Mouse (Mus musculus) ZHBTc4 (cell line): ENCODE measurements around the gene Sf3b1.
"Not testable (repeated sequence)": the region's sequence is repeated elsewhere in the genome, so short reads cannot be mapped to it uniquely, and the experiment has no call there.

ENCODE experiments used
- DNase-seq: peaks from one replicate; pipeline ENCODE4 v3.0.0-alpha.2; 2011; ENCODE audit warnings: low read depth, low spot score

Gene Sf3b1

DNA sequence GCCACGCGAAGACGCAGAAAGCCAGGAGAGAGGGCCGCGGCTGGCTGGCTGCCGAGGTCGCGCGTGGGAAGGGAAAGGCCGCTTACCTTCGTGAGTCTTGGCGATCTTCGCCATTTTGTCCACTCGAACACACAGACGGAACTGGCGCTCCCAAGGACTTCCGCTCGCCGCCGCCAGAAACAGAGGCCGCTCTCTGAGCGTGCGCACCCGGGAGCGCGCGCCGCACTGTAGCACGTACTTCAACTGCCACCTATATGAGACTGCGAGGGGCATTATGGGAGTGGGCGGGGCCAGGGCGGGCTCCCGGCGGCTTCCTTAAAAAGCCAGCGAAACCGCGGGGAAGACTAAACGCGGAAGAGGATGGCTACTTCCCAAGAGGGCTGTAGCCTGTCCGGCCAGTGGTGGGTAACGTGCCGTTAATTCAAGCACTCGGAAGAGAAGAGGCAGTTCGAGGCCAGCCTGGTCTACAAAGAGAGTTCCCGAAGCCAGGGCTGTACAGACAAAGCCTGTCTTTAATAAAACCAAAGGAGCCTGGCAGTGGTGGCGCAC lies at the start of gene Sf3b1:
Gene Sf3b1 (minus strand): TSS at position 229 of the 549 bp plus-strand sequence.
- DNase-seq, result peak; percentile 99

GRCm38 (mm10) chr1:55076395-55076743 lies 49.1 kb upstream of the Sf3b1 start:
- DNase-seq, result no peak

GRCm38 (mm10) chr1:55075652-55076394 lies 48.5 kb upstream of the Sf3b1 start:
- DNase-seq, result no peak

- DNase-seq, result peak; percentile 68
Measured at GRCm38 (mm10) chr1:55074757-55075156, 47.5 kb upstream of the Sf3b1 start.

DNA sequence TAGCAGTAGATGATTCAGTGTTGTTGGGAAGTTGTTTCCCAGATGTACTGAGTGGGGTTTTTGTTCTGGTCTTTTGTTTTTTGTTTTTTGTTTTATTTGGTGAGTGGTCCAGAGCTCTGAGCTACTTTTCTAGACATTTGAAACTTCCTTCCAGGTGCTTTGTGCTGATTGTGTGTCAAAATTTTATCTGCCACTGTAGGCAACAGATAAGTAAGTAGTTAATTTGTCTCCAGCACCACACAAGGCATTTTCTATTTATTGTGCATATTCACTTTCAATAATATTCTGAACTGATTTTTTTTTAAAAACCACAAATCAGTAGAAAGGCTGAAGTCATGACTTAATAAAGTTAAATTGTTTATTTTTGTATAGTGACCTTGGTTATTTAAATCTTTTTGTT lies 45.0 kb upstream of the Sf3b1 start:
- DNase-seq, result not testable (repeated sequence)

GRCm38 (mm10) chr1:55061772-55062171 lies 34.5 kb upstream of the Sf3b1 start:
- DNase-seq, result no peak

DNA sequence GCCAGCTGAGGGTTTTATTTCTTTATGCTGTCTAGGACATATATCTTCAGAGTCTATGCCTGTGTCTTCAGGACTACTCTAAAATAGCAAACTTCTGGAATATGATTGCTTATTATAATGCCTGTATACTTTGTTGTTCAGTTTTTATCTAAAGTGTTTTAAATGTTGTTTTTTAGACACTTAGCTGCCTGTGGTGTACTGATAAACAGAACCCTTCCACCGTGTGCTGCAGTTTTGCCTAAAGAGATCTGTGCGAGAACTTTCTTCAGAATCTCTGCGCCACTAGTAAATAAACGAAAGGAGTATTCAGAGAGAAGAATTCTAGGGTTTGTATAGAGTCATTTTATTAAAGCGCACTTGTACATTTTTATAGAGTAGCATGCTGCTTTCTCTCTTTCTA lies 33.8 kb upstream of the Sf3b1 start:
- DNase-seq, result no peak

GRCm38 (mm10) chr1:55058383-55058782 lies 31.1 kb upstream of the Sf3b1 start:
- DNase-seq, result not testable (repeated sequence)

DNA sequence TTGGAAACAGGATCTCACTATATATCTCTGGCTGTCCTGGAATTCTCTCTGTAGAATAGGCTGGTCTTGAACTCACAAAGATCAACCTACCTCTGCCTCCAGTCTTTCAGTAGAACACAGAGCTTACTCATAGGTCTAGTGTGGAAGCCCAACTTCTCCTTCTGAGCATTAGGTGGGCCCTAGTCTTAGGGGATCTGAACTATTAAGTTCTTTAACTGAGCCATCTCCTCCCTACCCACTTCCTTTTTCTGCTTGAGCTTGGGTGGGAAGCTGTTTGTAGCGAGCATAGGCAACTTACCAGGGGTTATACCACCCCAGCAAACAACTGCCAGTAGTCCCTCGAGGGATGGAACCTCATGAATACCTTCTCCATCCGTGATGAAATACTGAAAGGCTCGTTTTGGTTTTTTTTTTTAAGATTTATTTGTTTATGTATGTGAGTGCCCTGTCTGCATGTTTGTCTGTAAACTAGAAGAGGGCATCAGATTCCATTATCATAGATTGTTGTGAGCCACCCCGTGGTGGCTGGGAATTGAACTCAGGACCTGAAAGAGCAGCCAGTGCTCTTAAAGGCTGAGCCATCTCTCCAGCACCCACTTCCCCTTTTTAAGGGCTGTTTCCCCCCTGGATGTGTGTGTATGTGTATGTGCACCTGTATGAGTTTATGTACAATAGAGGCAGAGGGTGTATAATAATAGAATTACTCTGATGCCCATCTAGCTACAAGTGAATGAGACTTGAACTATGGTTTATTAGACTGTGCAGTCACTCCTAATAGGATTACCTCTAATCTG lies 28.2 kb upstream of the Sf3b1 start:
- DNase-seq, result no peak

- DNase-seq, result no peak
Measured at GRCm38 (mm10) chr1:55053596-55053995, 26.3 kb upstream of the Sf3b1 start.

- DNase-seq, result peak; percentile 81
Measured at GRCm38 (mm10) chr1:55053005-55053404, 25.7 kb upstream of the Sf3b1 start.

GRCm38 (mm10) chr1:55052355-55052953 lies 25.2 kb upstream of the Sf3b1 start, which contains the start of gene Coq10b:
Gene Coq10b (plus strand): TSS chr1:55052770.
- DNase-seq, result peak; percentile 99

DNA sequence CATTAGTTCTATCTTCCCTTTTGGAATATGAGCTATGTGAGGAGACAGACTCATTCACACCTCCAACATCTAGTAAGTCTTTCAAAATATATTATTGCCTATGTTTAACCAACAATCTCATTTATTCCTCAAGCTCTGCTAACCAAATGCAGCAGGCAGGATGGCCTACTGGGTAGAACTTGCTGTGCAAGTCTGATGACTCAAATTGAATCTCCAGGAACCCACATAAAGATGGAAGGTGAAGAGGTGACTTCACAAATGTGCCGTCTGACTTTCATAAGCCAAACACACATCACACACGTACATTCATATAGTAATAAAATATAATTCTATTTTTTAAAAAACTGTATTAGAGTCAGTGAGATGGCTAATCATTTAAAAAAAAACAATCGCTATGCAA lies 24.4 kb upstream of the Sf3b1 start:
- DNase-seq, result no peak

DNA sequence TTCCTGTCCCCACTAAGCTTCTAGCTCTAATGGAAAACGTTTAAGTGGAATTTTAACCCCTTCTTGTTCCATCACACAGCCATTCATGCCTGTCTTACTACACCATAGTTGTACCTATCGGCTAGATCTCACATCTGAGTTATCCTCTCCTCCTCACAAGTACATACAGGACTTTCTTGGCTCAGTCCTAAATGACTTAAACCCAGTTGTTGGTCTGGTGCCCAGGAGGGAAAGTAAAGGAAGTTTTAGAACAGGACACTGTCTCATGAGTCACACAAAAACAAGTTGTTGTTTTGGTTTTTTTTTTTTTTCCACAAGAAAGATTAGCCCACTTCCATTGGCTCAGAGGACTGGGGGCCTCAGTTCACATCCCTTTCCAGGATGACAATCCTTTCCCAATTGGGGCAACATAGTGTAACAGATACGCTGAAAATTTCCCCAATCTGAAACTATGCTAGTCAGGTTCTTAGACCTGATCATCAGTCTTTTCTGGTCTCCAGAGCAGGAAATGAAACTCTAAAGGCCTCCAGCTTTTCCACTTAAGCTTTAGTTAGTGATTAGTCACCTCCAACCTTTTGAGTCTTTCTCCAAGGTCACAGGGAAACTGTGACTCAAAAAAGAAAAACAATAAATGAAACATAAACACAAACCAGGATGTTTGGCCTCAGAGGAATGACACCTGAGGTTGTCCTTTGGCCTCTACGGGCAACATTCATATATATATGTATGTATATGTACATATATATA lies 21.7 kb upstream of the Sf3b1 start:
- no peak for DNase-seq

DNA sequence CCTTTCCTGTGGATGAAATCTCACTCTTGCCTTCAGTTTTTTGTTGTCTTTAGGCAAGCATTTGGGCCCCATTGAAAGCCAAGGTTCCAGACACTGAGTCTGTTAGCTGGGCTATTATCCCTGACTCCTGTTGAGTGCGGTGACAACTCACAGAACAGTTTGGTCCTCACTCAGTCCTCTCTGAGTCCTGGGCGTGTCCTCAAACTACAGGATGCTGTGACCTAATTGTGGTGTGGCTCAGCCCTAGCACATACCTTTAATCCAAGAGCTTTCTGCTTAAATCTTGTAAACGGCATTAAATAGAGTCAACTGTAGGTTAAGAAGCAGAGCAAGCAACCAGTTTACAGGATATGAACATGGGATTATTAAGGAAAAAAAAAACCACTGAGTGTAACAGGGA lies 15.9 kb upstream of the Sf3b1 start:
- DNase-seq, result no peak

DNA sequence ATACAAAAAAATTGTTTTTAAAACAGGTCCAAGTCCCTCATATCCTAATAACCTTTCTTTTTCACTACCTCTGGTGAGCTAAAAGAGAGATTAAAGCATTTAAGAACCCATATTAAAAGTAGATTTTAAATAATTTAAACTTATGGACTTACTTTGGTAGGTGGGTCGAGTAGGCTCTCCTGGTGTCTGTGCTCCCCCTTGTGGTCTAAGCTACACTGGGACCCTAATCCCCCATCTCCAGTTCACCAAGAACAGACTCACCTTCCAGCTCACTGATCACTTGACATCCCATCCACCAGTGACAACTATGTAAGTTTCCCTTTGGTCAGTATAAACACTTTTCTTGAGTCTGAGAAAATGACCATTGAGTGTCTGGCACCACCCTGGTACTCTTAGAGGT lies 15.0 kb upstream of the Sf3b1 start:
- peak; percentile 47 for DNase-seq

DNA sequence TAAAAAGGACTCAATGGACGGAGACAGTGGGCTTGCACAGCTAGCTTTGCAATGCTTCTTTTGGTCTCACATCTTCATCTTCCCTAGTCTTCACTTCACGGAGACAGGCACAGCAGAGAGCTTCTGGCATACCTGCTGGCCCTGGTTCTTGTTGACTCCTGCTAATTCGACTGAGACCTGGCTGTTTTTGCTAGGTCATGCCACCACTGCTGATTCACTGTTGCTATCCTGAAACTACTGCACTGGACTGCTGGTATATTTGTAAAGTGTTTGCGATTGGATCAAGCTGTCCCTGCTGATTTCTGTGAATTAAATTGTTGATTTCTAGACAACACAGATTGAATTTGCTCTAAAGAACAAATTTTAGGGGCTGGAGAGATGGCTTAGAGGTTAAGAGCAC lies 14.4 kb upstream of the Sf3b1 start:
- no peak for DNase-seq

GRCm38 (mm10) chr1:55039944-55040343 lies 12.7 kb upstream of the Sf3b1 start:
- peak; percentile 77 for DNase-seq

DNA sequence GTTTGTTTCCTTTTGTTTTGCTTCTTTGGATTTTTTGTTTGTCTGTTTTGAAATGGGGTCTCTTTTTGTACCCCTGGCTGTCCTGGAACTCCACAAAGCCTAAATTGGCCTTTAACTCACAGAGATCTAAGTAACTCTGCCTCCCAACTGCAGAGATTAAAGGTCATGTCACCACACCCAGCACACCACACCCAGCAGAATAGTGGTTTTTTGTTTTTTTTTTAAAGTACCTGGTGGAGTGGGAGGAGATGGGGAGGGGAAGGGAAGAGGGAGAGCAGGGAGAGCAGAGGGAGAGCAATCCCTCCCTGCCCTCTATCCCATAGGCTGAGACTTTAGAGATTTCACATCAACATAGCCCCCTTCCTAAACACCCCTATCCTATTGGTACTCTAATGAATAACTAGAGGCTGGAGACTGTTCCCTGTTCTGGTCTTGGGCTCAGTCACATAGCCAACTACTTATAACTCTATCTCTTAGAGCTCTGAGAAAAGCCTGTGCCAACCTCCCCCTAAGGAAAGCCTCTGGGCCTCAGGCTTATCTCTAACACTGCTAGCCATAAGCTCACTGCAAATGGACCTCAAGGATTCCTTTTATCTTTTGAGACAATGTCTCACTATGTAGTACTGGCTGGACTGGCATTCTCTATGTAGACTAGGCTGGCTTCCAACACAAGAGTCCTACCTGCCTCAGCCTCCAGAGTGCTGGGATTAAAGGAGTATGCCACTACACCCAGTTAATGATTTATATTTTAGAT lies 3.9 kb upstream of the Sf3b1 start:
- peak; percentile 51 for DNase-seq

DNA sequence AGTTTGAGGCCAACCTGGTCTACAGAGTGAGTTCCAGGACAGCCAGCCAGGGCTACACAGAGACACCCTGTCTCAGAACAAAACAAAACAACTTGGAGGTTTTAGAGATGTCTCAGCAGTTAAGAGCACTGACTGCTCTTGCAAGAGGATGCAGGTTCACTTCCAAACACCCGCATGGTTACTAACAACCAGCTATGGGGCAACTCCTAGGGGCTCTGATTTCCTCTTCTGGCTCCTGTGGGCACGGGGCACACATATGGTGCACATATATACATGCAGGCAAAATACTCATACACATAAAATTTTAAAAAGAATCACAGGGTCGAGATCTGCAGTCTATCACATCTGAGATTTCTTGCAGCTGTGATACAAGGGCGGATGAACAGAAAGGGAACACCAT lies 2.2 kb upstream of the Sf3b1 start:
- DNase-seq, result no peak
